Mouse (Mus musculus) retina, postnatal 7 days (tissue): ENCODE results near the gene Etnk2.
A peak's percentile ranks its signal among the peaks of the same experiment; 100 is the strongest.

Source experiments
- DNase-seq: peaks from one replicate; pipeline ENCODE4 v3.0.0-alpha.2; 2012; ENCODE audit warnings: low read depth, low spot score

Etnk2 gene

GRCm38 (mm10) chr1:133351762-133352161, 11.6 kb upstream of the Etnk2 start:
- DNase-seq, result no peak

GRCm38 (mm10) chr1:133353371-133353809, 10.0 kb upstream of the Etnk2 start:
- peak; percentile 44 for DNase-seq

GRCm38 (mm10) chr1:133355469-133355868, 7.9 kb upstream of the Etnk2 start:
- no peak for DNase-seq

GRCm38 (mm10) chr1:133355912-133356311, 7.5 kb upstream of the Etnk2 start:
- DNase-seq, result no peak

GRCm38 (mm10) chr1:133356330-133356729, 7.0 kb upstream of the Etnk2 start:
- no peak for DNase-seq

GRCm38 (mm10) chr1:133361006-133361405, 2.4 kb upstream of the Etnk2 start:
- DNase-seq, result no peak

GRCm38 (mm10) chr1:133362103-133362502, 1.3 kb upstream of the Etnk2 start:
- DNase-seq, result no peak

GRCm38 (mm10) chr1:133364022-133364630, 754 bp downstream of the Etnk2 start:
- DNase-seq, result no peak

GRCm38 (mm10) chr1:133364890-133365289, 1.5 kb downstream of the Etnk2 start:
- DNase-seq, result no peak

- DNase-seq, result no peak
Observed at GRCm38 (mm10) chr1:133366951-133367605, 3.7 kb downstream of the Etnk2 start.

- DNase-seq, result no peak
Observed at GRCm38 (mm10) chr1:133367606-133368488, 4.5 kb downstream of the Etnk2 start.

GRCm38 (mm10) chr1:133368644-133369043, 5.3 kb downstream of the Etnk2 start:
- no peak for DNase-seq

GRCm38 (mm10) chr1:133370352-133370751, 7.0 kb downstream of the Etnk2 start:
- DNase-seq, result no peak

GRCm38 (mm10) chr1:133371431-133371830, 8.1 kb downstream of the Etnk2 start:
- DNase-seq, result no peak

GRCm38 (mm10) chr1:133372113-133372512, 8.7 kb downstream of the Etnk2 start:
- no peak for DNase-seq

- no peak for DNase-seq
Observed at GRCm38 (mm10) chr1:133375696-133376346, 12.4 kb downstream of the Etnk2 start.

GRCm38 (mm10) chr1:133377547-133377946, 14.2 kb downstream of the Etnk2 start:
- DNase-seq, result no peak

GRCm38 (mm10) chr1:133379254-133379985, 16.0 kb downstream of the Etnk2 start:
- DNase-seq, result no peak

GRCm38 (mm10) chr1:133379986-133380320, 16.6 kb downstream of the Etnk2 start:
- DNase-seq, result no peak

GRCm38 (mm10) chr1:133380347-133381065, 17.1 kb downstream of the Etnk2 start:
- DNase-seq, result no peak

- DNase-seq, result peak; percentile 80
Observed at GRCm38 (mm10) chr1:133382008-133382407, 18.6 kb downstream of the Etnk2 start.
